Mouse (Mus musculus) CH12.LX (cell line): ENCODE data around the gene Syne3. TPM values are rescaled to one million over a fixed set of nuclear protein-coding genes. Genes with fewer than 3 reads are reported as not detected.

ENCODE experiments used
- DNase-seq: peaks from one replicate; pipeline ENCODE4 v3.0.0-alpha.2; 2013; ENCODE audit errors: extremely low read depth
- H3K27ac ChIP-seq: 2 replicates; pipeline ENCODE4 v1.5.1; 2012; ENCODE audit warnings: low read depth, mild to moderate bottlenecking, control low read depth, moderate library complexity; ENCODE audit not compliant: insufficient read depth
- H3K27me3 ChIP-seq: replicated peaks from 2 replicates; pipeline ENCODE3; 2012; ENCODE audit warnings: inconsistent platforms
- H3K36me3 ChIP-seq, 2 experiments: replicated peaks in 1 of 2; 2 replicates each; pipeline versions ENCODE3 to v1.6.1; 2012; ENCODE audit warnings: inconsistent platforms in 1 of 2, low read length in 1 of 2, mild to moderate bottlenecking in 1 of 2, mixed read lengths in 1 of 2, moderate library complexity in 1 of 2; ENCODE audit not compliant: control insufficient read depth in 1 of 2, insufficient read depth in 1 of 2
- H3K4me1 ChIP-seq, 2 experiments: 2 replicates each; pipeline ENCODE4 v1.6.1; 2012; ENCODE audit warnings: inconsistent platforms in 1 of 2, moderate library complexity in 1 of 2; ENCODE audit not compliant: insufficient read depth in 2 of 2, control insufficient read depth in 1 of 2
- H3K4me2 ChIP-seq: 2 replicates; pipeline ENCODE4 v1.6.1; 2012; ENCODE audit warnings: low read depth, mild to moderate bottlenecking, control low read depth; ENCODE audit not compliant: poor library complexity, insufficient read depth, severe bottlenecking
- H3K4me3 ChIP-seq, 3 experiments: fragments of 150-350 bp in 1 of 3; sonication (generic) in 1 of 3; replicated peaks in 1 of 3; 2 replicates each; pipeline versions ENCODE3 to v1.5.1; 2011 to 2012; ENCODE audit warnings: low read depth in 2 of 3, low read length in 2 of 3, mild to moderate bottlenecking in 2 of 3, moderate library complexity in 2 of 3, control low read depth in 1 of 3, improper control_type of control experiment in 1 of 3, inconsistent platforms in 1 of 3, mixed read lengths in 1 of 3; ENCODE audit not compliant: poor library complexity in 1 of 3
- H3K79me2 ChIP-seq: replicated peaks from 2 replicates; pipeline ENCODE4 v1.6.1; 2012; ENCODE audit warnings: mild to moderate bottlenecking, moderate library complexity; ENCODE audit not compliant: control insufficient read depth, poor library complexity, insufficient read depth, severe bottlenecking; ENCODE audit errors: extremely low read depth
- H3K9ac ChIP-seq: 2 replicates; pipeline ENCODE4 v1.6.1; 2012; ENCODE audit warnings: low read depth, mild to moderate bottlenecking, control low read depth, moderate library complexity; ENCODE audit not compliant: insufficient read depth
- H3K9me3 ChIP-seq: replicated peaks from 2 replicates; pipeline ENCODE3; 2012; ENCODE audit warnings: low read length, inconsistent platforms, mixed read lengths
- E2F4 ChIP-seq: IDR thresholded peaks from 2 replicates; pipeline ENCODE4 v1.6.1; 2011; ENCODE audit warnings: low read depth, low read length, improper control_type of control experiment; ENCODE audit not compliant: insufficient replicate concordance
- ELF1 ChIP-seq: IDR thresholded peaks from 2 replicates; pipeline ENCODE4 v1.6.1; 2014; ENCODE audit warnings: low read depth, mild to moderate bottlenecking, inconsistent platforms, low read length, improper control_type of control experiment
- GABPA ChIP-seq: IDR thresholded peaks from 2 replicates; pipeline ENCODE4 v1.6.1; 2012; ENCODE audit warnings: low read depth, low read length, improper control_type of control experiment, inconsistent platforms; ENCODE audit not compliant: insufficient replicate concordance
- JUND ChIP-seq: conservative IDR thresholded peaks from 2 replicates; pipeline ENCODE4 v1.6.1; 2011; ENCODE audit warnings: low read depth, low read length, improper control_type of control experiment
- MAZ ChIP-seq: IDR thresholded peaks from 2 replicates; pipeline ENCODE4 v1.6.1; 2012; ENCODE audit warnings: low read depth, mild to moderate bottlenecking, inconsistent platforms, low read length, improper control_type of control experiment, moderate library complexity
- PAX5 ChIP-seq: IDR thresholded peaks from 2 replicates; pipeline ENCODE4 v1.6.1; 2012; ENCODE audit warnings: low read length, inconsistent platforms, mixed read lengths
- RAD21 ChIP-seq: IDR thresholded peaks from 2 replicates; pipeline ENCODE4 v1.6.1; 2011; ENCODE audit warnings: low read depth, mild to moderate bottlenecking, low read length, improper control_type of control experiment, moderate library complexity
- TBP ChIP-seq: conservative IDR thresholded peaks from 2 replicates; pipeline ENCODE4 v1.6.1; 2011; ENCODE audit warnings: low read depth, low read length, improper control_type of control experiment
- UBTF ChIP-seq: IDR thresholded peaks from 2 replicates; pipeline ENCODE4 v1.6.1; 2012; ENCODE audit warnings: low read depth, mild to moderate bottlenecking, inconsistent platforms, low read length, improper control_type of control experiment, moderate library complexity
- dilution Hi-C: fragments of 300-500 bp; cut with MboI; formaldehyde crosslinking; loops from 2 replicates; pipeline ENCODE4 v1.14.3; 2020; ENCODE audit warnings: low sequenced_read_pairs; ENCODE audit not compliant: extremely low pct_unique_long_range_greater_than_20kb, extremely low pct_ligation_motif_present
- in situ Hi-C: fragments of 300-500 bp; cut with MboI; formaldehyde crosslinking; loops from 3 replicates; pipeline ENCODE4 v1.14.3; 2019; ENCODE audit warnings: low sequenced_read_pairs, low pct_ligation_motif_present, low pct_unique_long_range_greater_than_20kb, mixed read lengths
- polyA plus RNA-seq: library from polyadenylated mRNA; unstranded; fragments of >175 nt; gene quantifications from 2 replicates; pipeline ENCODE4 v1.2.1, GENCODE M21; 2012; ENCODE audit warnings: low read depth; ENCODE audit not compliant: insufficient read length
- total RNA-seq, 2 experiments: library from RNA; depleted of rRNA; stranded (reverse); fragments of 300-350 nt in 1 of 2; fragments of >200 nt in 1 of 2; gene quantifications; 2 replicates each; pipeline ENCODE4 v1.2.3; 2012 to 2014

The Syne3 gene
- total and polyA plus RNA-seq, 3 experiments, result 5.3 to 18.7 (median 7.3) TPM

DNA sequence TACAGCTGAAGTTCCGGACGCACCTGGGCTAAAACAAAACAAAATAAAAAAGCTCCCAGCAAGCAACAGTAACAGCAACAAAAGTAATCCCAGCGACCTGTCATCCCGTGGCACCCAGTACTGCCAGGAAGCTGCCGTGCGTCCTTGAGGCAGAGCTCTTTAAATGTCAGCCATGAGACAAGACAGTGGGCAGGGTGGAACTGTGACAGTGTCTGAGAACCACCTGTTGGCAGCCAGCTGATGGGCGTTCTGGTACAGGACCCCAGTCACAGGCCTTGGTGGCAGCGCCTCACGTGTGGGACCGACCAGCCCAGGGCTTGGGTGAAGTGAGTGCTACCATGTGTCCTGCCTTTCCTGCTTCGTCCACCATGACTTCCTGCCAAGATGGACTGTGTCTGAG is 28.6 kb upstream of the Syne3 start:
- H3K79me2 ChIP-seq, result peaks cover 37% of the 10 kb centered on the region
- in situ Hi-C loops, result no loop called here
- no peaks in the 10 kb centered on the region for H3K9me3 ChIP-seq
- no peak overlapping the region for H3K4me2 ChIP-seq
- no peak overlapping the region for H3K4me3 ChIP-seq
- peaks cover 16 to 46% of the 10 kb centered on the region in 2 experiments for H3K4me1 ChIP-seq
- dilution Hi-C loops, result no loop called here
- no peak for DNase-seq
- H3K27me3 ChIP-seq, result no peaks in the 10 kb centered on the region
- peaks cover 30 to 82% of the 10 kb centered on the region in 2 experiments for H3K36me3 ChIP-seq
- no peak for TF ChIP-seq MAZ
- TF ChIP-seq UBTF, result no peak
- no peak for TF ChIP-seq TBP
- no peak overlapping the region for H3K9ac ChIP-seq
- no peak overlapping the region for H3K27ac ChIP-seq

DNA sequence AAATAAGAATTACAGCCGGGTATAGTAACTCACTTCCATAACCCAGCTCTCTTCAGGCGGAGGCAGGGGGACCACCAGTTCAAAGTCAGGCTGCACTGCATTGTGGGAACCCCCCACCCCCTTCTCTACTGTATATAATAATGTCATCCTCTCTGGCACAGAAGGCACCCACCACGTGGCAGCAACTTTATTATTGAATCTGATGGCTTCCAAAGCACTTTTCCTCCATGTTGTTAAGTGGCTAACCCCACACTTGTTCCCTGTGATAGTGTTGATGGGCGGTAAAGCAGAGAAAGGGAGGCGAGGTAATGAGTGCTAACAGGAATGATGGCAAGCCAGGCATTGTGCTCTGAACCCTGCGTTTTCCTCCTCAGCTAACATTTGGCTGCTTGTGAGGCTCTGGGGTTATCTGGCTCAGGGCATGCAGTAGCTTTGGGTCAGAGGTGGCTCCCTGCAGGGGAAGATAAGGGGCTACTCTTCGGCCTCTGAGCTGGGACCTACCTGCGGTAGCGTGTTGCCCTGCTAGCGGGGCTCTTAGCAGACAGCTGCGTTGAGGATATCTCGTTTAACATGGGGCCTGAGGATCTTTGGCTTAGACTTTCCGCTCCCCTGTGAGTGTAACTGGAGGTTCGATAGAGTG is 24.6 kb upstream of the Syne3 start:
- peaks cover 18 to 59% of the 10 kb centered on the region in 2 experiments for H3K4me1 ChIP-seq
- H3K4me3 ChIP-seq, result peak overlapping the region; percentile 89 to 97 (median 97)
- no peak for DNase-seq
- dilution Hi-C loops (no loop called here), in situ Hi-C loops (loop anchor here (5.0 kb wide), 1 partner anchor 82 kb away; no protein-coding TSS in a partner anchor)
- peak overlapping the region; percentile 66 for H3K9ac ChIP-seq
- H3K27me3 ChIP-seq, result no peaks in the 10 kb centered on the region
- H3K9me3 ChIP-seq, result no peaks in the 10 kb centered on the region
- TF ChIP-seq E2F4 (no peak), UBTF (no peak), RAD21 (no peak), JUND (no peak), TBP (no peak), PAX5 (no peak), ELF1 (no peak), GABPA (no peak)
- no peak overlapping the region for H3K27ac ChIP-seq
- peak overlapping the region; percentile 63 for H3K4me2 ChIP-seq
- peaks cover 14 to 56% of the 10 kb centered on the region in 2 experiments for H3K36me3 ChIP-seq
- H3K79me2 ChIP-seq, result peaks cover 65% of the 10 kb centered on the region
